Mouse (Mus musculus): Measurements from ENCODE around the gene Mettl24. TPM values are rescaled to one million over a fixed set of nuclear protein-coding genes. Genes with fewer than 3 reads are reported as not detected.

Gene Mettl24
- polyA plus RNA-seq, 1 experiment: 0.34 TPM

GRCm38 (mm10) chr10:40686976-40687375, 3.9 kb downstream of the Mettl24 start:
- Histone ChIP-seq H3K4me2 (ENCODE audit: low read depth) (no peak overlapping the region), H3K36me3 (ENCODE audit: control insufficient read depth, insufficient read depth) (no peaks in the 10 kb centered on the region), H3K4me3 (no peak overlapping the region), H3K79me2 (ENCODE audit: control insufficient read depth, insufficient read depth) (no peaks in the 10 kb centered on the region), H3ac (ENCODE audit: control insufficient read depth, insufficient read length) (no peak overlapping the region), H3K27me3 (ENCODE audit: control insufficient read depth, insufficient read depth, insufficient read length) (no peaks in the 10 kb centered on the region)
- TF ChIP-seq SRF (IDR thresholded peaks at IDR 0.05; ENCODE audit: control insufficient read depth, insufficient read length, low read depth) (no peak), TCF3 (IDR thresholded peaks at IDR 0.05; ENCODE audit: insufficient read length, low read depth) (no peak), E2F4 (IDR thresholded peaks at IDR 0.05; ENCODE audit: insufficient read depth) (no peak), POLR2A (IDR thresholded peaks at IDR 0.05; ENCODE audit: insufficient read length, low read depth) (no peak), MYOG (IDR thresholded peaks at IDR 0.05; ENCODE audit: control insufficient read depth in 1 of 3, insufficient read depth in 1 of 3, insufficient read length in 2 of 3, low read depth in 2 of 3) (no peak), MYOD1 (IDR thresholded peaks at IDR 0.05; ENCODE audit: control insufficient read depth in 1 of 3, insufficient read length in 2 of 3, low read depth in 2 of 3) (no peak), REST (IDR thresholded peaks at IDR 0.05; ENCODE audit: insufficient read depth, insufficient read length) (no peak), TCF12 (IDR thresholded peaks at IDR 0.05; ENCODE audit: insufficient read depth, poor library complexity, severe bottlenecking) (no peak), CEBPB (IDR thresholded peaks at IDR 0.05; ENCODE audit: insufficient read depth, poor library complexity, severe bottlenecking) (no peak), USF1 (IDR thresholded peaks at IDR 0.05; ENCODE audit: low read depth) (no peak)

GRCm38 (mm10) chr10:40687407-40687806, 4.3 kb downstream of the Mettl24 start:
- H3K27me3 ChIP-seq (ENCODE audit: control insufficient read depth, insufficient read depth, insufficient read length): no peaks in the 10 kb centered on the region
- no peaks in the 10 kb centered on the region for H3K36me3 ChIP-seq (ENCODE audit: control insufficient read depth, insufficient read depth)
- H3ac ChIP-seq (ENCODE audit: control insufficient read depth, insufficient read length): no peak overlapping the region
- H3K4me2 ChIP-seq (ENCODE audit: low read depth): no peak overlapping the region
- no peaks in the 10 kb centered on the region for H3K79me2 ChIP-seq (ENCODE audit: control insufficient read depth, insufficient read depth)
- H3K4me3 ChIP-seq: no peak overlapping the region
- TF ChIP-seq MYOD1 (IDR thresholded peaks at IDR 0.05; ENCODE audit: control insufficient read depth in 1 of 3, insufficient read length in 2 of 3, low read depth in 2 of 3): no peak
- no peak for TF ChIP-seq USF1 (IDR thresholded peaks at IDR 0.05; ENCODE audit: low read depth)
- no peak for TF ChIP-seq CEBPB (IDR thresholded peaks at IDR 0.05; ENCODE audit: insufficient read depth, poor library complexity, severe bottlenecking)
- no peak for TF ChIP-seq MAX (IDR thresholded peaks at IDR 0.05; ENCODE audit: low read depth)
- no peak for TF ChIP-seq E2F4 (IDR thresholded peaks at IDR 0.05; ENCODE audit: insufficient read depth)
- TF ChIP-seq TCF12 (IDR thresholded peaks at IDR 0.05; ENCODE audit: insufficient read depth, poor library complexity, severe bottlenecking): no peak
- no peak for TF ChIP-seq MYOG (IDR thresholded peaks at IDR 0.05; ENCODE audit: control insufficient read depth in 1 of 3, insufficient read depth in 1 of 3, insufficient read length in 2 of 3, low read depth in 2 of 3)
- no peak for TF ChIP-seq SRF (IDR thresholded peaks at IDR 0.05; ENCODE audit: control insufficient read depth, insufficient read length, low read depth)
- no peak for TF ChIP-seq REST (IDR thresholded peaks at IDR 0.05; ENCODE audit: insufficient read depth, insufficient read length)
- TF ChIP-seq TCF3 (IDR thresholded peaks at IDR 0.05; ENCODE audit: insufficient read length, low read depth): no peak
- TF ChIP-seq POLR2AphosphoS2 (IDR thresholded peaks at IDR 0.05; ENCODE audit: insufficient read length, low read depth): no peak
- TF ChIP-seq POLR2A (IDR thresholded peaks at IDR 0.05; ENCODE audit: insufficient read length, low read depth): no peak

GRCm38 (mm10) chr10:40688266-40688665, 5.2 kb downstream of the Mettl24 start:
- Histone ChIP-seq H3K4me2 (ENCODE audit: low read depth) (no peak overlapping the region), H3ac (ENCODE audit: control insufficient read depth, insufficient read length) (no peak overlapping the region), H3K36me3 (ENCODE audit: control insufficient read depth, insufficient read depth) (no peaks in the 10 kb centered on the region), H3K27me3 (ENCODE audit: control insufficient read depth, insufficient read depth, insufficient read length) (no peaks in the 10 kb centered on the region), H3K4me3 (no peak overlapping the region), H3K79me2 (ENCODE audit: control insufficient read depth, insufficient read depth) (no peaks in the 10 kb centered on the region)
- TF ChIP-seq CEBPB (IDR thresholded peaks at IDR 0.05; ENCODE audit: insufficient read depth, poor library complexity, severe bottlenecking) (no peak), MYOG (IDR thresholded peaks at IDR 0.05; ENCODE audit: control insufficient read depth in 1 of 3, insufficient read depth in 1 of 3, insufficient read length in 2 of 3, low read depth in 2 of 3) (no peak), POLR2AphosphoS2 (IDR thresholded peaks at IDR 0.05; ENCODE audit: insufficient read length, low read depth) (no peak), REST (IDR thresholded peaks at IDR 0.05; ENCODE audit: insufficient read depth, insufficient read length) (no peak), SRF (IDR thresholded peaks at IDR 0.05; ENCODE audit: control insufficient read depth, insufficient read length, low read depth) (no peak), MAX (IDR thresholded peaks at IDR 0.05; ENCODE audit: low read depth) (no peak)

GRCm38 (mm10) chr10:40688873-40689272, 5.8 kb downstream of the Mettl24 start:
- Histone ChIP-seq H3K79me2 (ENCODE audit: control insufficient read depth, insufficient read depth) (no peaks in the 10 kb centered on the region), H3K27me3 (ENCODE audit: control insufficient read depth, insufficient read depth, insufficient read length) (no peaks in the 10 kb centered on the region), H3K4me2 (ENCODE audit: low read depth) (no peak overlapping the region), H3ac (ENCODE audit: control insufficient read depth, insufficient read length) (no peak overlapping the region), H3K4me3 (no peak overlapping the region), H3K36me3 (ENCODE audit: control insufficient read depth, insufficient read depth) (no peaks in the 10 kb centered on the region)
- TF ChIP-seq POLR2A (IDR thresholded peaks at IDR 0.05; ENCODE audit: insufficient read length, low read depth): no peak
- TF ChIP-seq E2F4 (IDR thresholded peaks at IDR 0.05; ENCODE audit: insufficient read depth): no peak
- no peak for TF ChIP-seq TCF3 (IDR thresholded peaks at IDR 0.05; ENCODE audit: insufficient read length, low read depth)

- Histone ChIP-seq H3K36me3 (ENCODE audit: control insufficient read depth, insufficient read depth) (no peaks in the 10 kb centered on the region), H3ac (ENCODE audit: control insufficient read depth, insufficient read length) (no peak overlapping the region), H3K79me2 (ENCODE audit: control insufficient read depth, insufficient read depth) (no peaks in the 10 kb centered on the region), H3K4me2 (ENCODE audit: low read depth) (no peak overlapping the region), H3K4me3 (no peak overlapping the region), H3K27me3 (ENCODE audit: control insufficient read depth, insufficient read depth, insufficient read length) (no peaks in the 10 kb centered on the region)
- no peak for TF ChIP-seq E2F4 (IDR thresholded peaks at IDR 0.05; ENCODE audit: insufficient read depth)
- no peak for TF ChIP-seq USF1 (IDR thresholded peaks at IDR 0.05; ENCODE audit: low read depth)
- no peak for TF ChIP-seq MAX (IDR thresholded peaks at IDR 0.05; ENCODE audit: low read depth)
- no peak for TF ChIP-seq REST (IDR thresholded peaks at IDR 0.05; ENCODE audit: insufficient read depth, insufficient read length)
- no peak for TF ChIP-seq TCF3 (IDR thresholded peaks at IDR 0.05; ENCODE audit: insufficient read length, low read depth)
- TF ChIP-seq MYOD1 (IDR thresholded peaks at IDR 0.05; ENCODE audit: control insufficient read depth in 1 of 3, insufficient read length in 2 of 3, low read depth in 2 of 3): no peak
- TF ChIP-seq CEBPB (IDR thresholded peaks at IDR 0.05; ENCODE audit: insufficient read depth, poor library complexity, severe bottlenecking): no peak
- TF ChIP-seq POLR2A (IDR thresholded peaks at IDR 0.05; ENCODE audit: insufficient read length, low read depth): no peak
- no peak for TF ChIP-seq MYOG (IDR thresholded peaks at IDR 0.05; ENCODE audit: control insufficient read depth in 1 of 3, insufficient read depth in 1 of 3, insufficient read length in 2 of 3, low read depth in 2 of 3)
- no peak for TF ChIP-seq POLR2AphosphoS2 (IDR thresholded peaks at IDR 0.05; ENCODE audit: insufficient read length, low read depth)
- no peak for TF ChIP-seq SRF (IDR thresholded peaks at IDR 0.05; ENCODE audit: control insufficient read depth, insufficient read length, low read depth)
- TF ChIP-seq TCF12 (IDR thresholded peaks at IDR 0.05; ENCODE audit: insufficient read depth, poor library complexity, severe bottlenecking): no peak
Measured at GRCm38 (mm10) chr10:40698652-40699051, 15.6 kb downstream of the Mettl24 start.

Measured in myocyte (in vitro differentiated cells).